Mouse (Mus musculus) inflammation-experienced regulatory T-cells, adult 6 months (primary cell): ENCODE results near the gene Slc43a2. TPM values are rescaled to one million over a fixed set of nuclear protein-coding genes. Genes with fewer than 3 reads are reported as not detected.

ENCODE experiments used
- ATAC-seq: one replicate; pipeline ENCODE4 v1.8.0; 2017
- polyA plus RNA-seq, 3 experiments: library from polyadenylated mRNA; unstranded; fragments of 100-300 nt; shearing (Covaris generic); gene quantifications; one replicate each; pipeline ENCODE4 v1.2.1; 2017

Gene Slc43a2
- polyA plus RNA-seq, 3 experiments from 2014 or later = 20.1 to 22.4 (median 21.6) TPM

GRCm38 (mm10) chr11:75530325-75530724, 1.2 kb upstream of the Slc43a2 start:
- peak; percentile 33 for ATAC-seq

- peak; percentile 7 for ATAC-seq
Measured at GRCm38 (mm10) chr11:75530845-75531373, 585 bp upstream of the Slc43a2 start.

- ATAC-seq = peak; percentile 42
Measured at GRCm38 (mm10) chr11:75532340-75533277, 1.1 kb downstream of the Slc43a2 start.

DNA sequence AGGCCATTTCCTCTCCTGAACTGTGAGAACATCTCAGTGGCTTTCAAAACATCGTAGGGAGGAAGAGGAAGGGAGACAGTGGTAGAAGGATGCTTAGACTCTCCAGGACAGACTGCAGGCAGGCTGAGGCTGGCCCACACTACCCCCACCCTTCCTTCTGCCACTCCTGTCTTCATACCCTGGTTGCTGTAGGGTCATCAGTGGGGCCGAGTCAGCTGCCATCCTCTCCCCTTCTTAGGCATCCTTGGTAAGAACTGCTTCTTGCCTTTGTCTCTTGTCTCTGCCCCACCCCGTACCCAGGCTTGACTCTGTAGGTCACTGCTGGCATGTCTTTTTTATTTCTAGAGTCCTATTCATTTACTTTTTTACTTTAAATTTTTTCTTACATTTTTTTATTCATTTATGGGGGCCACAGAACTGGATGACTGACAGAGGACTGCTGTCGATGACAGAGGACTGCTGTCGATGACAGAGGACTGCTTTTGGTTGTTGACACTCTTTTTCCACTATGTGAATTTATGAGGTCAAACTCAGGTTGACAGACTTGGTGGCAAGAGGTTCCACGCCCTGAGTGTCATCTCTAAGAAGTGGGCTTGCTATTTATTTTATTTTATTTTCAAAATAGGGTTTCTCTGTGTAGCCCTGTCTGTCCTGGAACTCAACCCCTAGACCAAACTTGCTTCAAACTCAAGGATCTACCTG, 2.0 kb downstream of the Slc43a2 start:
- no peak for ATAC-seq

- no peak for ATAC-seq
Measured at GRCm38 (mm10) chr11:75534286-75535033, 3.0 kb downstream of the Slc43a2 start.

DNA sequence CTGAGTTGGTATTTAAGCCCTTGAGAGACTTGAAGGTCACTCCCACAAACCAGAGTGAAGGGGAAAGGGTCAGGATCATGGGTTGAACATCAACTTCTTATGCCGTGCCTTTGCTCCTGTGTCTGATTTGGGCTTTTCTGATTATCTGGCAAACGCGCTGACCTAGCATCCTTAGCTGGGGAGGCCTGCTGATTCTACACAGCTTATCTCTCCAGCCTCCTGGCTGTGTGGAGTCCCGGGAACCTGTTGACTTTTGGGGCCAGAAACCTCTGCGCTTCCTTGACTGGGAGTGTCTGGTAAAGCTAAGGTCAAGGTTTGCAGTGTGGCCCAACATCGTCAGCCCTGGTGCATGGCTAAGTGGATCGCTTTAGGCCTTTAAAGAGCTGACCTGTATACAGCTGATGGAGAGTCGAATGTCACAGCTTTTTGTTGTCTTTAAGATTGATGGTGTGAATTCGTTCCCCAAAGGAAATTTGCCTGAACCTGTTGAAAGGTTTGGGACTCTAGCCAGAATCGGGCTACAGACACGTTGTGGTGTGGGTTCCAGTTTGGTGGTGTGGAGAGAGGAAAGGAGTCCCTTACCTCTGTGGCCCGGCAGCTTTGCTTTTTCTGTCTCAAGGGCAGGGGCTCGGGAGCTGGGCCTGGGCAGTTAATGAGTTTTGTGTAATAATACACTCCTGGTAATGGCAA, 3.8 kb downstream of the Slc43a2 start:
- ATAC-seq = no peak

DNA sequence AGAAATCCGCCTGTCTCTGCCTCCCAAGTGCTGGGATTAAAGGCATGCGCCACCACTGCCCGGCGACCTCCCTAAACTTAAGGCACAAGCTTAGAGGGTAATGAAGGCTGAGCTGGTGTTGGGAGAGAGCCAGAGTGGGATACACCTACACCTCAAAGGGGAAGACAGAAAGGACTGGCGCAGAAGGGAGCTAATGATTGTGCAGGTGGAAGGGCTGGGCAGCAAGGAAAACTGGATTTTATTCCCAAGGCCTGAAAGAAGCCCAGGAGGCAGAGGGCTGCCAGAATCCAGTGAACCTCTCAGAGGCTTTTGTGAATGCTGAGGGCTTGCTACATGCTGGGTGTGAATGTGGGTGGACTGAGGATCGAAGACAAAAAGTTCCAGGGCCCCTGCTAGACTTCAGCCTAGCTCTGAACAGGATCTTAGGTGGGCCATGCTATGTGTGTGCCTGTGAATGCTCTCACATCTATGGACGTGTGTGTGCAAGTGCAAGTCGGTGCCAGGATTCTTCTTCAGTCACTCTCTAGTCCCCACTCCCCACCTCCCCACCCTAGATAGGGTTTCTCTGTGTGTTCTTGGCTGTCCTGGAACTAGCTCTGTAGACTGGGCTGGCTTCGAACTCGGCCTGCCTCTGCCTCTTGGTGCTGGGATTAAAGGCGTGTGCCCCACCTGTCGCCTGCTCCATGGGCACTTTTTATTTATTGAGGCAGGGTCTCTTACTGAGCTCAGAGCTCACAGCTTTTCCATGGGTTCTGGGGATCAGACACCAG, 4.9 kb downstream of the Slc43a2 start:
- no peak for ATAC-seq

DNA sequence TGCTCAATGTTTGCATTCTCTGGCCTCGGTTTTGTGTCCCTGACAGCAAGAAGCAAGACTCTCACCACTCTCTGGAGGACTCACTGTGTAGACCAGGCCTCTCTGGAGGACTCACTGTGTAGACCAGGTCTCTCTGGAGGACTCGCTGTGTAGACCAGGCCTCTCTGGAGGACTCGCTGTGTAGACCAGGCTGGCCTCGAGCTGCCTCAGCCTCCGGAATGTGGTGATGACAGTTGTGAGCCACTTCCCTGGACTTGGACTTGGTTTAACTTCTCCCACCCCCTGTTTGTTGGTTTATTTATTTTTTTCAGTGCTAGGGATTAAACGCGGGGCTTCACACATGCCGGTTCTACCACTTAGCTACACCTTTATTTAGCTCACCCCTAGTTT, 5.5 kb downstream of the Slc43a2 start:
- no peak for ATAC-seq

DNA sequence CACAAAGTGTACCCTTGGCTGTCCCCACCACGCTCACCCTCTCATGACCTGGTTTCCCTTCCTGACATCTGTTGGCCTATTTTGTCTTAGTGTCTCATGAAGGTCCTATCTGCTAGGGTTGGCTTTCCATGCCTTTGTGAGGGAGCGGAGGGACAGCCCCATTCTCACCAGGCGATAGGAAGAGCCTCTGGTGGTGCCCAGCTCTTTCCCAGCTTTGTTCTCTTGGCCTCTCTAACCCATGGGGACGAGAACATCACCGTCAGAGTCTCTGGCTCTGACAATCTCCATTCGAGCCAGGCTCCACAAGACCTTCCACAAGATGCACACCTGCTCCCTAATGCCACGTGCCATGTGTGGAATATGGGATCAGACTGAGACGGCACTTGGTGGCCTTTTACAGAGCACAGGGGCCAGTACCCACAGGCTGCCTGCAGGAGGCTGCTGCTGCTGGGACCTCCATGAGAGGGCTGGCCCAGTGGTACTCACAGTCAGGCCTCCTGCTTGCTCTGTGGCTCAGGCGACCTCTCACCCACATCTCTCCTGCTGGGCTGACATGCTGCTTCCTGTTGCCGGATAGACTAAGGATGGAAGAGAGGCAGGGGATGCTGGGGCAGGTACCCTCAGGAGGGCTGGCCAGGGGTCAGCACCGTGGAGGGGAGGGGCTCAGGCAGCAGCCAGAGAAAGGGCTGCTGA, 6.1 kb downstream of the Slc43a2 start:
- peak; percentile 33 for ATAC-seq

- ATAC-seq = peak; percentile 9
Measured at GRCm38 (mm10) chr11:75538184-75538969, 6.9 kb downstream of the Slc43a2 start.

DNA sequence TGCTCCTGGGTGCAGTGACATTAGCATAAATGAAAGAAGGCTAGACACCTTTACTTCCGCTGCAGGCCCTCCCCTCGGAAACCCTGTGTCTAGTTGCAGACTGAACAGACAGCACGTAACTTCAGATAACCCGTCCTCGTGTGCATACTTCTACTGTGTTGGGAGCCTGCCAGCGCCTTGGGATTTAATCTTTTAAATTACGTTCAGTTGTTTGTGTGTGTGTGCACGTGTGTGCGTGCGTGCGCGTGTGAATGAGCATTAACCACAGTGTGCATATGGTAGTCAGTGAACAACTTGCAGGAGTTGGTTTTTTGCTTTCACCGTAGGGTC, 7.4 kb downstream of the Slc43a2 start:
- ATAC-seq = peak; percentile 72

GRCm38 (mm10) chr11:75540209-75540608, 8.7 kb downstream of the Slc43a2 start:
- ATAC-seq = no peak

DNA sequence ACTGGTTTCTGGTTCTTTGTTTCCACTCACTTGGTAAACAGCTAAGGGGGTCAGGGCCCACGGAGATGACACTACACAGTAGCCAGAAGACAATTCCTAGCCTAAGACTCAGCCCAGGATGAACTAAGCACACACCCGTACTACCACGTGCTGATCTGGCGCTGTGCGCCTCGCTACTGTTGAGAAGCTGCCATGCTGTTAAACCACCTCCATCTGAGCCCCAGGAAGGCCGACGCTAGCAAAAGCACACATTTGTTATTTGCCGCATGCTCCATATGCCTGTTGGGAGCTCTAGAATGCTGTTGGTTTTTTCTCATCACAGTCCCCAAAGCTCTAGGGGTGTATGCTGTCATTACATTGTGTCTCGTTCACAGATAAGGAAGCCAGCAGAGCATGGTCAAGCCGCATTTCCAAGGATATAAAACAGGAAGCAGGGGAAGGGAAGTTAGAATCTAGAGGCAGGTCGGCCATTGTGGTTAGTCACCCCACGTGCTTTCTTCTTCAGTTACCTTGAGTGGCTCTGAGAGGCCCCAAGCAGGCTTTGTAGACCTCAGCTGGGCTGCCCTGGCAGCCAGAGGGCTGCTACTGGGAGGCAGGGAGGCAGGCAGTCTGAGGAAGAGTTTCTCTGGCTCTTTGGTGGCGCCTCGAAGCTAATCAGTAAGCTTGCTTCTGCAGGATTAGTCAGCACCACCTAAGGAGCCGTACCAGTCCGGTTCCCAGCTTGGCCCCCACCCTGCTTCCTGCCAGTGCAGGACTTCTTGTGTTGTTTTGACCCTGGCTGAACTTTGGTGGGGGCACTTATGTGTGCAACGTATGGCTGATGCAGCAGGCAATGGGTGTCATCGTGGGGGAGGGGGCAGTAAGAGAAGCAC, 9.5 kb downstream of the Slc43a2 start:
- peak; percentile 27 for ATAC-seq

DNA sequence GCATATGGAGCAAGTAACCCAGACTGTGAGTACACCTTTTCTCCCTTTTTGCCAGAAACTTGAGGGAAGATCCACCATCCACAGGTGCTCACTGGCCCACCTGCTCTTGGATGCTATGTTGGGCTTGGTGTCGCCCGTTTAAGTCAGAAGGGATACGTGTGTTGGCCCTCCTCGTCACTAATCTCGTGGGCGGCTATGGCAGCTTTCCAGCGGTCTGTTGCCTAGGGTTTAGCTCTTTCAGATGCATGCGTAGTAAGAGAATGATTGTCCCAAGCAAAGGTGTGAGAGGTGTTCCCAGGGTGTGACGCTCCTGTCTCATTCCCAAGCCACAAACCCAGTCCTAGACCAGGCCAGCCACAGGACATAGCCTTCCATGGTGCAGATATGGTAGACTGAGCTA, 13.2 kb downstream of the Slc43a2 start:
- no peak for ATAC-seq

DNA sequence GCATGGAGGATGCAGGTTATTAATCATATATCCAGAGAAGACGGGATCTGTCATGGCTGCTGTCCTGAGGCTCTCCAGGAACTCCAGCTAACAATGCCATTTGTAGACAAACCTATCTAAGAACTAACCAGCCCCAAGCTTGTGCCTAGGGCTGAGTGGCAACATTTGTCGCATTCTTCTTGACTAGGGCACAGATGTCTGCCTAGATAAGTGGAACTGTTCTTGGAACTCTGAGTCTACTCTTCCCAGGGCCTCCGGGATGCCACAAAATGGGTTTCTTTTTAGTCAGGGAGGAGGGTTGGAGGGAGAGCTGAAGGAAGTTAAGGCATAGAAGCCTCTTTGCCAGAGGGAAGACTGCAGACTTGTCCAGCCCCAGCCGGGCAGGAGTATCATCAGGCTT, 14.6 kb downstream of the Slc43a2 start:
- ATAC-seq = no peak

DNA sequence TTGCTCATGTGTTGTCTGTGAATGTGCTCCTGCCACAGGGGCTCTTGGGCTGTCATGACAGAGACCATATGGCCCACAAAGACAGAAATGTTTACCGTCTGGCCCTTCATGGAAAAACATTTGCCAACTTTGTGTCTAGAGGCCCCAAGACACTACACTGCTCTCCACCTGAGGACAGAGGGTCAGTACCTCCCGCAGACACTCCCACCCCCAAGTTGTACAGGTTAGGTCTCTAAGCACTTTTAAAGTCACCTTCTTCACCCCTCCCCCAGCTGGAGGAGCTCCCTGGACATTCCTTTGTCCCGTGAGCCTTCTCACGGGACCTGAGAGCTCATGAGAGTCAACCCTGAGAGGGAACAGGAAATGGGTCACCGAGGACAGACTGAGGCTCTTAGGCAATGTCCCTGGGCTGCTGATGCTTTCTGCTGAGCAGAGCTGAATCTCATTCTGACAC, 18.2 kb downstream of the Slc43a2 start:
- ATAC-seq = peak; percentile 46

DNA sequence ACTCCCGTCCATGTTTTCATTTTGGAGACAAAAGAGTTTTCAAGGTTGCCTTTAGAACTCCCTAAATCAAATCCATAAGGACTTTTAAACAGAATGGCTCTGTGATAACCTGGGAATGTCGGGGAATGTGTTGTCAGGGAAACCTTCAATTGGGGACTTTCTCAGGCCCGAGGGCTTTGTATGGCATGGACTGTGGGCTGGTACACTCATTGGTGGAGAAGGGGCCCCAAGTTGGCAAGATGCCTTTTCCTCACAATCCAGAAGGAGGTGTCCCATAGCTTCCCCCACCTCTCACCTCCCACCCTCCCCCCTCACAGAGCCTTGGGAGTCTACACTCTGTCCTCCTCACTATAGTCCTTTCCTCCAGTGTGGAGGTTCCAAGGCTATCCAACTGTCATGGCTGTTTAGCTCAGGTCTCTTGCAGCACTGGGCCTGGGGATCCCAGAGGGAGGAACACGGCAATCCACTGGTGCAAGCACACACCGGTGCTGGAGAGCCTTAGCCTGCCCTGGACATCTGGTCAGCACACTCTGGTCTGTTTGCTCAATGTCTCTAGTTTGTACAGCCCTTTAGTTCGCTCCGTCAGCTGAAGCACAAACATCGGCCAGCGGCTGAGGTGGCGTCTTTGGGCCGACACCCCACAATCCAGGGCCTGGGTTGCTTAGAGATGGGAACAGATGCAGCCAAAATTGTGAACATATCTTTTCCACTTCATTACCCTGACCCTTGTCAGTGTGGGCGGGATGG, 18.9 kb downstream of the Slc43a2 start:
- ATAC-seq = no peak

DNA sequence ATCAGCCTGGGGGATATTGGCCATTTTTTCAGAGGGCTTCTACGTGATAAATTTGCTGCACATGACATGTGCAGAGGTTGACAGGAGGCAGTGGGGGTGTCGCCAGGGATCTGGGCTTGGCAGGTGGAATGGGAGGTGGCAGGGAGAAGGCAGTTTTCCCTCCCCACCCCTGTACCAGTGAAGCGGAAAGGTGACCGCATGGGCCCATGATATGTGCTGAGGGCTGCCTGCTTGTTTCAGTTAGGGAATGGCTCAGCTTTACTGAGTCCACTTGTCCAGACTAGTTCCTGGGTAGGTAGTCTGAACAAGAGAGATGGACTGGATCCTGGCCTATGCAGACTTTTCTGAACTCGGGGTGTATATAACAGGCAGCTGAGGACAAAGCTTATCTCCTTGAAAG, 19.8 kb downstream of the Slc43a2 start:
- ATAC-seq = no peak
